Mouse (Mus musculus): ENCODE results near the gene Trip11. TPM values are rescaled to one million over a fixed set of nuclear protein-coding genes. Genes with fewer than 3 reads are reported as not detected.

Trip11 gene
- polyA plus RNA-seq, 1 experiment = 0.22 TPM

- Histone ChIP-seq H3K36me3 (replicated peaks; ENCODE audit: low read length) (peaks cover 86% of the 10 kb centered on the region), H3K4me3 (replicated peaks) (no peak overlapping the region), H3K4me1 (no peaks in the 10 kb centered on the region), H3K9me3 (no peaks in the 10 kb centered on the region), H3K27me3 (replicated peaks) (no peaks in the 10 kb centered on the region)
- TF ChIP-seq GATA1 (IDR thresholded peaks at IDR 0.05; ENCODE audit: borderline replicate concordance, low read length) = no peak
- no peak for TF ChIP-seq FLI1 (IDR thresholded peaks at IDR 0.05; ENCODE audit: low read length)
Observed at GRCm38 (mm10) chr12:101875107-101875506, 38.0 kb downstream of the Trip11 start.

GRCm38 (mm10) chr12:101862286-101862964 lies 50.6 kb downstream of the Trip11 start:
- 0 out of 2 replicates have a peak, but pooled peaks cover 3% of the 10 kb centered on the region for H3K4me1 ChIP-seq
- no peaks in the 10 kb centered on the region for H3K9me3 ChIP-seq
- H3K27me3 ChIP-seq (replicated peaks) = no peaks in the 10 kb centered on the region
- no peak for TF ChIP-seq FLI1 (IDR thresholded peaks at IDR 0.05; ENCODE audit: low read length)
- no peak for TF ChIP-seq GATA1 (IDR thresholded peaks at IDR 0.05; ENCODE audit: borderline replicate concordance, low read length)
- no peak overlapping the region for H3K4me3 ChIP-seq (replicated peaks)
- H3K36me3 ChIP-seq (replicated peaks; ENCODE audit: low read length) = peaks cover 64% of the 10 kb centered on the region

GRCm38 (mm10) chr12:101860256-101860655 lies 52.8 kb downstream of the Trip11 start:
- TF ChIP-seq GATA1 (IDR thresholded peaks at IDR 0.05; ENCODE audit: borderline replicate concordance, low read length) (no peak), FLI1 (IDR thresholded peaks at IDR 0.05; ENCODE audit: low read length) (no peak)
- H3K36me3 ChIP-seq (replicated peaks; ENCODE audit: low read length) = peaks cover 59% of the 10 kb centered on the region
- no peaks in the 10 kb centered on the region for H3K27me3 ChIP-seq (replicated peaks)
- peaks cover 9% of the 10 kb centered on the region; the same call in 1 of the 2 replicates for H3K4me1 ChIP-seq
- H3K9me3 ChIP-seq = no peaks in the 10 kb centered on the region
- no peak overlapping the region for H3K4me3 ChIP-seq (replicated peaks)

- H3K36me3 ChIP-seq (replicated peaks; ENCODE audit: low read length) = peaks cover 60% of the 10 kb centered on the region
- no peak overlapping the region for H3K4me3 ChIP-seq (replicated peaks)
- H3K9me3 ChIP-seq = no peaks in the 10 kb centered on the region
- H3K27me3 ChIP-seq (replicated peaks) = no peaks in the 10 kb centered on the region
- TF ChIP-seq GATA1 (IDR thresholded peaks at IDR 0.05; ENCODE audit: borderline replicate concordance, low read length) (no peak), FLI1 (IDR thresholded peaks at IDR 0.05; ENCODE audit: low read length) (no peak)
- peaks cover 9% of the 10 kb centered on the region; the same call in 1 of the 2 replicates for H3K4me1 ChIP-seq
Observed at GRCm38 (mm10) chr12:101858011-101858410, 55.1 kb downstream of the Trip11 start.

- H3K9me3 ChIP-seq = no peaks in the 10 kb centered on the region
- peaks cover 6% of the 10 kb centered on the region; the same call in 1 of the 2 replicates for H3K4me1 ChIP-seq
- no peaks in the 10 kb centered on the region for H3K27me3 ChIP-seq (replicated peaks)
- no peak overlapping the region for H3K4me3 ChIP-seq (replicated peaks)
- no peak for TF ChIP-seq FLI1 (IDR thresholded peaks at IDR 0.05; ENCODE audit: low read length)
- TF ChIP-seq GATA1 (IDR thresholded peaks at IDR 0.05; ENCODE audit: borderline replicate concordance, low read length) = no peak
- H3K36me3 ChIP-seq (replicated peaks; ENCODE audit: low read length) = peaks cover 51% of the 10 kb centered on the region
Observed at GRCm38 (mm10) chr12:101854336-101854735, 58.7 kb downstream of the Trip11 start.

GRCm38 (mm10) chr12:101851846-101852564 lies 61.1 kb downstream of the Trip11 start:
- H3K4me3 ChIP-seq (replicated peaks) = no peak overlapping the region
- H3K9me3 ChIP-seq = no peaks in the 10 kb centered on the region
- H3K27me3 ChIP-seq (replicated peaks) = no peaks in the 10 kb centered on the region
- peaks cover 6% of the 10 kb centered on the region; the same call in 1 of the 2 replicates for H3K4me1 ChIP-seq
- H3K36me3 ChIP-seq (replicated peaks; ENCODE audit: low read length) = peaks cover 44% of the 10 kb centered on the region
- no peak for TF ChIP-seq FLI1 (IDR thresholded peaks at IDR 0.05; ENCODE audit: low read length)
- no peak for TF ChIP-seq GATA1 (IDR thresholded peaks at IDR 0.05; ENCODE audit: borderline replicate concordance, low read length)

GRCm38 (mm10) chr12:101851314-101851713 lies 61.8 kb downstream of the Trip11 start:
- H3K36me3 ChIP-seq (replicated peaks; ENCODE audit: low read length) = peaks cover 44% of the 10 kb centered on the region
- TF ChIP-seq FLI1 (IDR thresholded peaks at IDR 0.05; ENCODE audit: low read length) = no peak
- no peak for TF ChIP-seq GATA1 (IDR thresholded peaks at IDR 0.05; ENCODE audit: borderline replicate concordance, low read length)
- no peaks in the 10 kb centered on the region for H3K27me3 ChIP-seq (replicated peaks)

GRCm38 (mm10) chr12:101836546-101837274 lies 76.4 kb downstream of the Trip11 start:
- TF ChIP-seq FLI1 (IDR thresholded peaks at IDR 0.05; ENCODE audit: low read length) = no peak
- TF ChIP-seq GATA1 (IDR thresholded peaks at IDR 0.05; ENCODE audit: borderline replicate concordance, low read length) = no peak
- Histone ChIP-seq H3K27me3 (replicated peaks) (no peaks in the 10 kb centered on the region), H3K4me1 (no peaks in the 10 kb centered on the region), H3K36me3 (replicated peaks; ENCODE audit: low read length) (peaks cover 55% of the 10 kb centered on the region), H3K4me3 (replicated peaks) (no peak overlapping the region), H3K9me3 (no peaks in the 10 kb centered on the region)

More at GRCm38 (mm10) chr12:101851314-101851713, 61.8 kb downstream of the Trip11 start:
- Histone ChIP-seq H3K9me3 (no peaks in the 10 kb centered on the region), H3K4me3 (replicated peaks) (no peak overlapping the region), H3K4me1 (peaks cover under 1% of the 10 kb centered on the region; the same call in 1 of the 2 replicates)

GRCm38 (mm10) chr12:101834715-101835114 lies 78.4 kb downstream of the Trip11 start:
- Histone ChIP-seq H3K4me1 (no peaks in the 10 kb centered on the region), H3K4me3 (replicated peaks) (no peak overlapping the region), H3K9me3 (no peaks in the 10 kb centered on the region), H3K36me3 (replicated peaks; ENCODE audit: low read length) (peaks cover 55% of the 10 kb centered on the region), H3K27me3 (replicated peaks) (no peaks in the 10 kb centered on the region)
- TF ChIP-seq FLI1 (IDR thresholded peaks at IDR 0.05; ENCODE audit: low read length) (no peak), GATA1 (IDR thresholded peaks at IDR 0.05; ENCODE audit: borderline replicate concordance, low read length) (no peak)

Data from megakaryocyte, embryonic 14.5 days (primary cell).